Mouse (Mus musculus): ENCODE results near the gene Cdk4. TPM values are rescaled to one million over a fixed set of nuclear protein-coding genes. Genes with fewer than 3 reads are reported as not detected.

Gene Cdk4
- polyA plus RNA-seq, 1 experiment from 2014 or later: 657 TPM

GRCm38 (mm10) chr10:127076082-127076481, 12.7 kb downstream of the Cdk4 start:
- H3K27me3 ChIP-seq (ENCODE audit: control insufficient read depth, insufficient read depth, low read length): 0 out of 2 replicates have a peak, but pooled peaks cover 4% of the 10 kb centered on the region
- no peak overlapping the region for H3K9ac ChIP-seq (replicated peaks; ENCODE audit: low read depth, low read length)
- no peak overlapping the region for H3K27ac ChIP-seq (ENCODE audit: low read depth, low read length)
- no peak for ATAC-seq (ENCODE audit: low read depth)
- H3K4me3 ChIP-seq (ENCODE audit: low read depth, low read length): no peak overlapping the region
- H3K4me1 ChIP-seq (ENCODE audit: control insufficient read depth, insufficient read depth, low read length): peaks cover 22% of the 10 kb centered on the region
- no peaks in the 10 kb centered on the region for H3K36me3 ChIP-seq (ENCODE audit: control insufficient read depth, insufficient read depth, low read length)
- no peaks in the 10 kb centered on the region for H3K9me3 ChIP-seq (ENCODE audit: control insufficient read depth, low read length)
- 29% methylated on average over 4 of the region's 4 CpGs for WGBS
- H3K4me2 ChIP-seq (ENCODE audit: low read depth, low read length): no peak overlapping the region

DNA sequence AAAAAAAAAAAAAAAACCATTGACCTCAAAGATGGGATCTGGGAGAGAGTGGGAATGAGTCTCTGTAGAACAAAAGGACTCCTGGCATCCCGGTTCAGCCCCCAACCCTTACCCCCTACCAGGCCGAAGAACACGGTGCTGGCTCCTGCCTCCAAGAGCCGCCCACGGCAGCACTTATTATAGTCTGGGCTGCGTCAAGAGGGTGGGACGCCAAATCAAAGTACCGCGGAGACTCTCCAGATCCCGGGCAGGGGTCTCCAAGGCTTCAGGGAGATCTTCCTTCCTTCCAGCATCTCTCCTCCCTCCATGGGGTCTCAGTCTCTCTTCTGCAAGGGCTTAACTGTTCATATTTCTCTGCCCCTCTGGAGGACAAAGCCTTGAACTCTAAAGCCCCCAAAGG, 14.2 kb downstream of the Cdk4 start:
- Histone ChIP-seq H3K27me3 (ENCODE audit: control insufficient read depth, insufficient read depth, low read length) (0 out of 2 replicates have a peak, but pooled peaks cover 4% of the 10 kb centered on the region), H3K27ac (ENCODE audit: low read depth, low read length) (peak overlapping the region; percentile 24; the same call in 1 of the 2 replicates), H3K4me3 (ENCODE audit: low read depth, low read length) (peak overlapping the region; percentile 80), H3K4me1 (ENCODE audit: control insufficient read depth, insufficient read depth, low read length) (peaks cover 31% of the 10 kb centered on the region), H3K9me3 (ENCODE audit: control insufficient read depth, low read length) (no peaks in the 10 kb centered on the region), H3K4me2 (ENCODE audit: low read depth, low read length) (peak overlapping the region; percentile 91), H3K36me3 (ENCODE audit: control insufficient read depth, insufficient read depth, low read length) (no peaks in the 10 kb centered on the region), H3K9ac (replicated peaks; ENCODE audit: low read depth, low read length) (0 out of 2 replicates have a peak overlapping the region, but pooled peaks have one; percentile 17)
- ATAC-seq (ENCODE audit: low read depth): no peak
- WGBS: 4% methylated on average over 10 of the region's 10 CpGs

GRCm38 (mm10) chr10:127078001-127078676, 14.8 kb downstream of the Cdk4 start:
- Histone ChIP-seq H3K4me1 (ENCODE audit: control insufficient read depth, insufficient read depth, low read length) (peaks cover 31% of the 10 kb centered on the region), H3K4me3 (ENCODE audit: low read depth, low read length) (peak overlapping the region; percentile 80), H3K4me2 (ENCODE audit: low read depth, low read length) (peak overlapping the region; percentile 91), H3K9me3 (ENCODE audit: control insufficient read depth, low read length) (no peaks in the 10 kb centered on the region), H3K27ac (ENCODE audit: low read depth, low read length) (peak overlapping the region; percentile 24; the same call in 1 of the 2 replicates), H3K27me3 (ENCODE audit: control insufficient read depth, insufficient read depth, low read length) (0 out of 2 replicates have a peak, but pooled peaks cover 7% of the 10 kb centered on the region), H3K36me3 (ENCODE audit: control insufficient read depth, insufficient read depth, low read length) (0 out of 2 replicates have a peak, but pooled peaks cover under 1% of the 10 kb centered on the region), H3K9ac (replicated peaks; ENCODE audit: low read depth, low read length) (0 out of 2 replicates have a peak overlapping the region, but pooled peaks have one; percentile 17)
- 3% methylated on average over 12 of the region's 12 CpGs for WGBS
- peak; percentile 42; the same call in 1 of the 2 replicates for ATAC-seq (ENCODE audit: low read depth)

DNA sequence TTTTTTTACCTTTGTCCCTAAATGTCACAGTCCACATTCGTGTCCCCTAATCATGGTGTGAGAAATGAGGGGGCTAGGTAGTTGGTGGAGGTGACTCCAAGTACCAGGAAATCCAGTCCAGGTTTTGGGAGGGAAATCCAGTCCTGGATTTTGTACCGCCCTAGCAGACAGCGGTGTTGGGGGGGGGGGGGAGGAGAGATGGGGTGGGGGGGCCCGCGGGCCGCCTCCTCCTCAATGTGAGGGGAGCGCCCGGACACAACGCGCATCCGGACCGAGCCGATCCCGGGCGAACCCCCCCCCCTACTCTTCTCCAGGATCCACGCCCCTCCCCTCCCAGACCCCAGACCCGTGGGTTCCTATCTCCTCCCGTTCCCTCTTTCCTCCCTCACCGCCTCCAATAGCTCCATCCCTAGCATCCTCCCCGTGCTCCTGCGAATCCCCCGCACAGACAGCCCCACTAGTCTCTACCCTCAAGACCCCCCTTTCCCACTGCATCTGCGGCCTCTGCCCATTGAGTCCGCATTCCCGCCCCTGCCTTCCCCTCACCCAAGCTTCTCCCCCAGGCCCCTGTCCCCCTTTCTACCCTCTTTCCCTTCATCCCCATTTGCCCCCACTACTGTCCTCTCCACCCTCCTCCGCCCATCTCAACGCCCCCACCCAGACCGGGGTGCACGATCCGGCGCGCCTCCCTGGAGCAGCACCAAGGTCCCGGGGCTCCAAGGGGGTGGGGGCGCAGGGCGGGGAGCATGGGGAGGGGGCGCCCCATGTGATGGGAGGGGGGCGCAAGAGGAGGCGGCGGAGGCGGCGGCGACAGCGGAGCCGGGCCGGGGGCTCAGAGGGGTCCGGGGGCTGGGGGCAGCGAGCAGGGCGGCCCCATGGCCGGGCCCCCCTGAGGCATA, 15.6 kb downstream of the Cdk4 start:
- peaks cover 31% of the 10 kb centered on the region for H3K4me1 ChIP-seq (ENCODE audit: control insufficient read depth, insufficient read depth, low read length)
- H3K4me2 ChIP-seq (ENCODE audit: low read depth, low read length): peak overlapping the region; percentile 91
- 0 out of 2 replicates have a peak, but pooled peaks cover 8% of the 10 kb centered on the region for H3K27me3 ChIP-seq (ENCODE audit: control insufficient read depth, insufficient read depth, low read length)
- H3K9me3 ChIP-seq (ENCODE audit: control insufficient read depth, low read length): no peaks in the 10 kb centered on the region
- peak overlapping the region; percentile 80 for H3K27ac ChIP-seq (ENCODE audit: low read depth, low read length)
- WGBS: 2% methylated on average over 34 of the region's 49 CpGs
- H3K4me3 ChIP-seq (ENCODE audit: low read depth, low read length): peak overlapping the region; percentile 80
- 0 out of 2 replicates have a peak, but pooled peaks cover 6% of the 10 kb centered on the region for H3K36me3 ChIP-seq (ENCODE audit: control insufficient read depth, insufficient read depth, low read length)
- peak overlapping the region; percentile 93 for H3K9ac ChIP-seq (replicated peaks; ENCODE audit: low read depth, low read length)
- ATAC-seq (ENCODE audit: low read depth): peak; percentile 79

DNA sequence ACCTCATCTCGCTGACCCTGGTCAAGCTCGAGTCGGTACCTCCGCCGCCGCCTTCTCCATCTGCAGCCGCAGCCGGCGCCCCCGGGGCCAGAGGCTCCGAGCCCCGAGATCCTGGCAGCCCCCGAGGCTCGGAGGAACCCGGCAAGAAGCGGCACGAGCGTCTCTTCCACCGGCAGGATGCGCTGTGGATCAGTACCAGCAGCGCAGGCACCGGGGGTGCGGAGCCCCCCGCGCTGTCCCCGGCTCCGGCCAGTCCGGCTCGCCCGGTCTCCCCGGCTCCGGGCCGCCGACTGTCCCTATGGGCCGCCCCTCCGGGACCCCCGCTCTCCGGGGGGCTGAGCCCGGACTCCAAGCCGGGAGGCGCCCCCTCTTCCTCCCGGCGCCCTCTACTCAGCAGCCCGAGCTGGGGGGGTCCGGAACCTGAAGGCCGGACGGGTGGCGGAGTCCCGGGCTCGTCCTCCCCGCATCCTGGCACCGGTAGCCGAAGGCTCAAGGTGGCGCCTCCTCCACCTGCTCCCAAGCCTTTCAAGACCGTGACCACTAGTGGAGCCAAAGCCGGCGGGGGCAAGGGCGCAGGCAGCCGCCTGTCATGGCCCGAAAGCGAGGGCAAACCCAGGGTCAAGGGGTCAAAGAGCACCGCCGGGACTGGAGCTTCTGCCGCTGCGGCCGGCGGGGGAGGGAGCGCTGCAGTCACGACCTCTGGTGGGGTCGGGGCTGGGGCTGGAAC, 16.5 kb downstream of the Cdk4 start:
- 0 out of 2 replicates have a peak, but pooled peaks have one; percentile 10 for ATAC-seq (ENCODE audit: low read depth)
- H3K9me3 ChIP-seq (ENCODE audit: control insufficient read depth, low read length): no peaks in the 10 kb centered on the region
- H3K4me2 ChIP-seq (ENCODE audit: low read depth, low read length): peak overlapping the region; percentile 91
- 2% methylated on average over 28 of the region's 70 CpGs for WGBS
- H3K27me3 ChIP-seq (ENCODE audit: control insufficient read depth, insufficient read depth, low read length): 0 out of 2 replicates have a peak, but pooled peaks cover 8% of the 10 kb centered on the region
- H3K27ac ChIP-seq (ENCODE audit: low read depth, low read length): peak overlapping the region; percentile 80
- H3K9ac ChIP-seq (replicated peaks; ENCODE audit: low read depth, low read length): peak overlapping the region; percentile 93
- H3K4me3 ChIP-seq (ENCODE audit: low read depth, low read length): peak overlapping the region; percentile 80
- H3K36me3 ChIP-seq (ENCODE audit: control insufficient read depth, insufficient read depth, low read length): peaks cover 10% of the 10 kb centered on the region; the same call in 1 of the 2 replicates
- peaks cover 31% of the 10 kb centered on the region for H3K4me1 ChIP-seq (ENCODE audit: control insufficient read depth, insufficient read depth, low read length)

GRCm38 (mm10) chr10:127080901-127081780, 17.8 kb downstream of the Cdk4 start:
- ATAC-seq (ENCODE audit: low read depth): no peak
- peak overlapping the region; percentile 60 for H3K9ac ChIP-seq (replicated peaks; ENCODE audit: low read depth, low read length)
- H3K4me1 ChIP-seq (ENCODE audit: control insufficient read depth, insufficient read depth, low read length): peaks cover 31% of the 10 kb centered on the region
- peaks cover 10% of the 10 kb centered on the region; the same call in 1 of the 2 replicates for H3K36me3 ChIP-seq (ENCODE audit: control insufficient read depth, insufficient read depth, low read length)
- peak overlapping the region; percentile 80 for H3K4me3 ChIP-seq (ENCODE audit: low read depth, low read length)
- H3K4me2 ChIP-seq (ENCODE audit: low read depth, low read length): peak overlapping the region; percentile 91
- H3K9me3 ChIP-seq (ENCODE audit: control insufficient read depth, low read length): no peaks in the 10 kb centered on the region
- H3K27ac ChIP-seq (ENCODE audit: low read depth, low read length): no peak overlapping the region
- 2% methylated on average over 48 of the region's 48 CpGs for WGBS
- H3K27me3 ChIP-seq (ENCODE audit: control insufficient read depth, insufficient read depth, low read length): 0 out of 2 replicates have a peak, but pooled peaks cover 8% of the 10 kb centered on the region

DNA sequence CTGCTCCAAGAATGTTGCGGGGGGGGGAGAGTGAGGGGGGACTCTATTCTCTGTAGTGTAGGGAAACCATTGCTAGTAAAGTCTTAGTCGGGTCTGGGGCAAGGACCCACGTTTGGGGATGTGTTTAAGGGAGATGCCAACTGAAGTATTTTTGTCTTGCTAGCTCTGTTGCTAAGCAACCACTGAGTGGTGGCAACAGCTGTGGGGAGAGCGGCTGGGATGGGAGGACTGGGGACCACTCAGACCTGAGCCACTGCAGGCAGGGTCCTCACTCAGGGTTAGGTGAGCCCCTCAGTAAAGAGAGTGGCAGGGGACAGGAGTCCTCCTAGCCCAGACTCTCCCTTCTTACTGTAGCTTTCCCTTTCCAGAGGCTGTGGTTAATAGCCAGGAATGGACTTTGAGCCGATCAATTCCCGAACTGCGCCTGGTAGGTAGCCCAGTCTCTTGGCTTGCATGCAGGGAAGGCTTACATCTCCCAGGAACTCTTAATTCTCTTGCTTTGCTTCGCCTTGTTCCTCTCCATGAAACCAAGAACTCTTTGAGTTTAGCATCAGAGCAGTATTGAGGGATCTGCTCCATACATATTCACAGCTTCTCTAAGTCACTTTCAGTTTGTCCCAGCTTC, 18.8 kb downstream of the Cdk4 start:
- Histone ChIP-seq H3K4me3 (ENCODE audit: low read depth, low read length) (peak overlapping the region; percentile 80), H3K36me3 (ENCODE audit: control insufficient read depth, insufficient read depth, low read length) (peaks cover 12% of the 10 kb centered on the region; the same call in 1 of the 2 replicates), H3K4me2 (ENCODE audit: low read depth, low read length) (peak overlapping the region; percentile 91), H3K4me1 (ENCODE audit: control insufficient read depth, insufficient read depth, low read length) (peaks cover 31% of the 10 kb centered on the region), H3K27ac (ENCODE audit: low read depth, low read length) (no peak overlapping the region), H3K9ac (replicated peaks; ENCODE audit: low read depth, low read length) (no peak overlapping the region), H3K9me3 (ENCODE audit: control insufficient read depth, low read length) (no peaks in the 10 kb centered on the region), H3K27me3 (ENCODE audit: control insufficient read depth, insufficient read depth, low read length) (0 out of 2 replicates have a peak, but pooled peaks cover 8% of the 10 kb centered on the region)
- 31% methylated on average over 8 of the region's 8 CpGs for WGBS
- ATAC-seq (ENCODE audit: low read depth): peak; percentile 3; the same call in 1 of the 2 replicates

Measured in neural tube, embryonic 14.5 days (tissue).